Mouse (Mus musculus): ENCODE measurements around the gene Myl12a. TPM values are rescaled to one million over a fixed set of nuclear protein-coding genes. Genes with fewer than 3 reads are reported as not detected.

Gene Myl12a
- 1,000 to 10,000 TPM in 1 of 2 experiments, 100 to 1,000 TPM in 1; 799 to 1,066 TPM for polyA plus RNA-seq (2017; shearing (Covaris generic))

DNA sequence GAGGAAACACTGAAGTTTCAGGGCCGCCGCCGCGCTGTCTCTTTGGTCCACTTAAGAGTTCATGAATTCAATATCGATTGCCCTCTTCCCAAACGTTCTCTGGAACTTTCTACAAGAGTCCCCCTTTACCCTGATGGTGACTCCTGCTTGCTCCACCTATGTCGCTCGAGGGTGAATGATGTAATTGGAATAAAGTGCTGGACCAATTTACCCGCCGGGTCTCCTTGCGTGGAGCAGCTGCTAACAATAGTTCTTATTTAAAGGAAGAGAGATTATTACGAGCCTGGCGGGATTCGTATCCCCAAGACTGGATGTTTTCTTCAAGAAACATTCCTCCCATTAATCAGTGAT, at the start of gene Myl12a:
TSS of gene Myl12a (minus strand) at position 135 of the 351 bp plus-strand sequence.

DNA sequence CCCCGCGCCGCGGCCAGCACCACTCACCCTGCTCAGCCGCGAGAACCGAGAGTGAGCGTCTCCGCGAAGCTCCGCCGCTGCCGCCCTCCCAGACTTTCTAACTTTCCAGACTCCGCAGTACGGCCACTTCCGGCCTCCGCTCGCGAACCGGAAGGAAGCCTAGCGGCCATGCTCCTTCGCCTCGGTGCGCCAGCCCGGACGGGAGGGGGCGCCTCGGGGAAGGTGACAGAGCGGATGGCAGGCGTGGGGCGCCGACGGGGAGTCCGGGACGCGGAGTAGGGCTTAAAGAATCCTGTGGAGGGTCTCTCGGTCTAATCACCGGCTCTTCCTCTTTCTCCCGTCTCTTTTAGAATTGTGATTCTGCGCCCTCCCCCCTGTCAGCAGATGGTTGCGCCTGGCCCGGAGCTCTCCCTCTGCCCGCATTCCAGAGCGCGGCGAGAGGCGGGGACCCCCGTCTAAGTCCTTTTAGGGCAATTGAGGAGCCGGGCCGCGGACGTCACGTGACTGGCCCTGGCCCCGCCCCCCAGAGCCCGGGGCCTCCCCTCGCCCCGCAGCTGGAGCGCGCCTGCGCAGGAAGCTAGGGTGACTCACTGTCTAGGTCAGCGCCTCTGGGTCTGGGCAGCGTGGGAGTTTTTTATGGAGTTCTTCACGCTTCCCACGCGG, 466 bp downstream of the Myl12a start, which contains the start of gene Myom1:
TSS of gene Myom1 (plus strand) at position 553 of the 663 bp plus-strand sequence.

Other genes starting within 250 kb of the Myl12a start
- gene Tgif1, start 149.3 kb downstream of the Myl12a start, polyA plus RNA-seq (2017; shearing (Covaris generic)), result 10 to 100 TPM; 31.6 to 52.5 TPM
- gene Myom1, start 245 bp downstream of the Myl12a start, polyA plus RNA-seq (2017; shearing (Covaris generic)), result 1 to 10 TPM in 1 of 2 experiments, under 1 TPM in 1; 0.11 to 1.9 TPM
- 10 to 100 TPM; 15.1 to 33.7 TPM for gene Lpin2, start 179.7 kb upstream of the Myl12a start, polyA plus RNA-seq (2017; shearing (Covaris generic))